Mouse (Mus musculus) forebrain, embryonic 13.5 days (tissue): ENCODE data around the gene Txndc17. TPM values are rescaled to one million over a fixed set of nuclear protein-coding genes. Genes with fewer than 3 reads are reported as not detected.

Experiments
- ATAC-seq: fragments of 200-750 bp; cut with Nextera tagmentation; 2 replicates; pipeline ENCODE4 v1.8.0; 2017
- H3K27ac ChIP-seq: fragments of 300-500 bp; sonication (generic); 2 replicates; pipeline ENCODE4 v1.5.1; 2015; ENCODE audit warnings: inconsistent platforms, mild to moderate bottlenecking, moderate library complexity
- H3K27me3 ChIP-seq: fragments of 300-500 bp; sonication (generic); 2 replicates; pipeline ENCODE4 v1.6.1; 2015; ENCODE audit warnings: mild to moderate bottlenecking, inconsistent platforms
- H3K36me3 ChIP-seq: fragments of 300-500 bp; sonication (generic); 2 replicates; pipeline ENCODE4 v1.6.1; 2015; ENCODE audit warnings: mild to moderate bottlenecking, inconsistent platforms; ENCODE audit not compliant: poor library complexity, severe bottlenecking
- H3K4me1 ChIP-seq: fragments of 300-500 bp; sonication (generic); 2 replicates; pipeline ENCODE4 v1.6.1; 2015; ENCODE audit warnings: inconsistent platforms
- H3K4me2 ChIP-seq: fragments of 300-500 bp; sonication (generic); 2 replicates; pipeline ENCODE4 v1.6.1; 2015; ENCODE audit warnings: inconsistent platforms, mild to moderate bottlenecking, moderate library complexity
- H3K4me3 ChIP-seq: fragments of 300-500 bp; sonication (generic); 2 replicates; pipeline ENCODE4 v1.5.1; 2015; ENCODE audit warnings: mild to moderate bottlenecking, inconsistent platforms
- H3K9ac ChIP-seq: fragments of 300-500 bp; sonication (generic); 2 replicates; pipeline ENCODE4 v1.6.1; 2015; ENCODE audit warnings: mild to moderate bottlenecking, inconsistent platforms
- H3K9me3 ChIP-seq: fragments of 300-500 bp; sonication (generic); replicated peaks from 2 replicates; pipeline ENCODE4 v1.6.1; 2016; ENCODE audit warnings: inconsistent platforms
- WGBS: fragments of 180-500 bp; shearing (Covaris S2); methylation state at CpG from one replicate; pipeline ENCODE4 v1.1.7; 2015; 5-methylcytosine and 5-hydroxymethylcytosine counted together
- polyA plus RNA-seq: library from polyadenylated mRNA; unstranded; fragments of >200 nt; fragmentation: Nextera tagmentation; extraction: Ambion mirVana; gene quantifications from 2 replicates; pipeline ENCODE4 v1.2.1, GENCODE M21; 2015

The Txndc17 gene
- polyA plus RNA-seq, 1 experiment from 2014 or later = 157 TPM

- Histone ChIP-seq H3K4me3 (no peak overlapping the region), H3K9ac (no peak overlapping the region), H3K4me2 (no peak overlapping the region), H3K27me3 (peaks cover 3% of the 10 kb centered on the region; the same call in 1 of the 2 replicates), H3K4me1 (peaks cover 14% of the 10 kb centered on the region), H3K9me3 (no peaks in the 10 kb centered on the region), H3K27ac (no peak overlapping the region), H3K36me3 (no peaks in the 10 kb centered on the region)
- ATAC-seq = no peak
- 33% methylated on average over 10 of the region's 10 CpGs for WGBS
Measured at GRCm38 (mm10) chr11:72226020-72226791, 18.9 kb downstream of the Txndc17 start.

GRCm38 (mm10) chr11:72226901-72227300, 19.6 kb downstream of the Txndc17 start:
- Histone ChIP-seq H3K4me1 (peaks cover 14% of the 10 kb centered on the region), H3K4me3 (no peak overlapping the region), H3K4me2 (no peak overlapping the region), H3K36me3 (no peaks in the 10 kb centered on the region), H3K27ac (no peak overlapping the region), H3K9me3 (no peaks in the 10 kb centered on the region), H3K27me3 (peaks cover 3% of the 10 kb centered on the region; the same call in 1 of the 2 replicates), H3K9ac (no peak overlapping the region)
- WGBS = 94% methylated on average over 6 of the region's 6 CpGs
- ATAC-seq = no peak

DNA sequence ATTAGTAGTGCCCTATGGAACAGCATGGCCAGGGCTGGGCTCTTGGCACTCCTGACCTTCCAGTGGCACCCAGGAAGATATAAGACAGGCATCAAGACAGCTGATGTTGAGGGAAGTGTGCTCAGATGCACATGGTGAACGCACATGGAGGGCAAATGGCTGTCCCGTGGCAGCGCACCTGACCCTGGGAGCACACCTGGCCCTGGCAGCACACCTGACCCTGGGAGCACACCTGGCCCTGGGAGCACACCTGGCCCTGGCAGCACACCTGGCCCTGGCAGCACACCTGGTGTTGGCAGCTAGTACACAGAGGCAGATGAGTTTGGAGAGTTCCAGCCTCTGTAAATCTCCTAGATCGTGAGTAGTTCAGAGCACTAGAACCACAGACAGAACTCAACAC, 21.2 kb downstream of the Txndc17 start:
- Histone ChIP-seq H3K27ac (no peak overlapping the region), H3K27me3 (peaks cover 3% of the 10 kb centered on the region; the same call in 1 of the 2 replicates), H3K4me3 (no peak overlapping the region), H3K36me3 (no peaks in the 10 kb centered on the region), H3K9ac (no peak overlapping the region), H3K4me2 (no peak overlapping the region), H3K9me3 (no peaks in the 10 kb centered on the region), H3K4me1 (peaks cover 14% of the 10 kb centered on the region)
- ATAC-seq = no peak
- WGBS = 92% methylated on average over 4 of the region's 4 CpGs

DNA sequence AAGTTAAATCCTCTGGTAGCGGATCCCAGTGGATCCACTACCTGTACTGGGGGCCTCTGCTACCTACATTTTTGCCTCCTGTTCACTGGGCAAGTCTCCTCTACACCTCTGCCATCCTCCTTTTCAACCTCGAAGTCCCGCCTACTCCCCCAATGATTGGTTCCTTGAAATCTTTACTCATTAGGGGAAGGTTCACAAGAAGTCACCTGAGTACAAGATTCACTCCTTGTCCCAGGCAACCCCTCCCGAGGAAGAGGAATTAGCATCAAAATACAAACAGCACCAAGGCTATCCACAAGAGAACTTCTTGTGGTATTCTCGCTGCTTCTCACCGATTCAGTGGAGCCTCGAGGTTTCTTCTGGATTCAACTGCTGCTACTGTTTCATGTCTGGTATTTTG, 24.7 kb downstream of the Txndc17 start:
- no peak overlapping the region for H3K9ac ChIP-seq
- H3K27ac ChIP-seq = no peak overlapping the region
- no peak for ATAC-seq
- H3K4me1 ChIP-seq = no peaks in the 10 kb centered on the region
- no peak overlapping the region for H3K4me3 ChIP-seq
- H3K36me3 ChIP-seq = no peaks in the 10 kb centered on the region
- 87% methylated on average over 7 of the region's 7 CpGs for WGBS
- H3K27me3 ChIP-seq = peaks cover 3% of the 10 kb centered on the region; the same call in 1 of the 2 replicates
- H3K4me2 ChIP-seq = no peak overlapping the region
- no peaks in the 10 kb centered on the region for H3K9me3 ChIP-seq

- WGBS = 60% methylated on average over 1 of the region's 1 CpGs
- H3K4me3 ChIP-seq = no peak overlapping the region
- no peak for ATAC-seq
Measured at GRCm38 (mm10) chr11:72232991-72233390, 25.6 kb downstream of the Txndc17 start.

DNA sequence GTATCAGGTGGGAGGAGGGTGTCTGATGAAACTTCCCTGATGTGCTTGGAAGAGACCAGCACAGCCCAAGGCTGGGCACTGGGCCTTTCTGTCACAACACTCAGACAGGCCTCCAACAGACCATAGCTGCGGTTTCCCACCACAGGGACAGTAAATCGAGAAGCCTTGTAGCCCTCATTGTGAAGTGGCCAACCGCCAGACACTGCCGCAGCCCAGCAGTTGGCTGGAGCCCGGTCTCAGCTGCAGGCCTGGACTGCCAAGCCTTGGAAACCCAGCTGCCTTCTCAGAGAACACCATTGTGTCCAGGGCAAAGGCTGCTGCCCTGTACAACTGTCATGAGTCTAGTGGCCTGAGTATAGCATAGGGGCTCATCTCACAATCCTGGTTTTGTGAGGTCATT, 26.7 kb downstream of the Txndc17 start:
- Histone ChIP-seq H3K4me1 (no peaks in the 10 kb centered on the region), H3K4me3 (no peak overlapping the region), H3K4me2 (no peak overlapping the region), H3K27me3 (no peaks in the 10 kb centered on the region), H3K9ac (no peak overlapping the region), H3K36me3 (no peaks in the 10 kb centered on the region), H3K27ac (no peak overlapping the region), H3K9me3 (no peaks in the 10 kb centered on the region)
- WGBS = 70% methylated on average over 5 of the region's 5 CpGs
- no peak for ATAC-seq

More at GRCm38 (mm10) chr11:72232991-72233390, 25.6 kb downstream of the Txndc17 start:
- Histone ChIP-seq H3K9me3 (no peaks in the 10 kb centered on the region), H3K4me2 (no peak overlapping the region), H3K27ac (no peak overlapping the region), H3K27me3 (peaks cover 3% of the 10 kb centered on the region; the same call in 1 of the 2 replicates), H3K36me3 (no peaks in the 10 kb centered on the region), H3K9ac (no peak overlapping the region), H3K4me1 (no peaks in the 10 kb centered on the region)

- no peak for ATAC-seq
- Histone ChIP-seq H3K4me2 (no peak overlapping the region), H3K36me3 (no peaks in the 10 kb centered on the region), H3K4me3 (no peak overlapping the region), H3K4me1 (no peaks in the 10 kb centered on the region), H3K27ac (no peak overlapping the region), H3K9ac (no peak overlapping the region), H3K27me3 (no peaks in the 10 kb centered on the region), H3K9me3 (no peaks in the 10 kb centered on the region)
- 69% methylated on average over 4 of the region's 4 CpGs for WGBS
Measured at GRCm38 (mm10) chr11:72240062-72240860, 32.9 kb downstream of the Txndc17 start.

GRCm38 (mm10) chr11:72245196-72245753, 37.9 kb downstream of the Txndc17 start:
- H3K9me3 ChIP-seq = no peaks in the 10 kb centered on the region
- H3K36me3 ChIP-seq = no peaks in the 10 kb centered on the region
- no peak overlapping the region for H3K27ac ChIP-seq
- ATAC-seq = no peak
- H3K9ac ChIP-seq = no peak overlapping the region
- 86% methylated on average over 8 of the region's 8 CpGs for WGBS
- no peaks in the 10 kb centered on the region for H3K27me3 ChIP-seq
- no peaks in the 10 kb centered on the region for H3K4me1 ChIP-seq
- no peak overlapping the region for H3K4me3 ChIP-seq
- H3K4me2 ChIP-seq = no peak overlapping the region

DNA sequence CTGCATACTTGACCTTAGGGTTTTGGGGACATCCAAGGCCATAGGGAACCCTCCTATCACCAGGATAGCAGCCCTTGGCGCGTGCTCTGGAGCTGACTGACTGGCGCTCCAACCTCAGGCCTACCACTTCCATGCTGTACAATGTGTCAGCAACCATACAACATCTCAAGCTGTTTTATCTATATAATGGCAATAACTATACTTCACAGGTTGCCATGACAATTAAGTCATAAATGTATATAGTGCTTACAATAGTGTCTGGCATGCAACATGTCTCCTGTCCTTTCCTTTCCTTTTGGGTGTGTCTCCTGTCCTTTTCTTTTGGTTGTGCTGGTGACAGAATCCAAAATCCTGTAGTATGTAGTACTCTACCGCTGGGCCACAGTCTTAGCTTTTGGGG, 48.3 kb downstream of the Txndc17 start:
- 93% methylated on average over 4 of the region's 4 CpGs for WGBS
- no peaks in the 10 kb centered on the region; the same call in 1 of the 2 replicates for H3K9me3 ChIP-seq
- no peak overlapping the region for H3K4me3 ChIP-seq
- no peaks in the 10 kb centered on the region for H3K36me3 ChIP-seq
- H3K27me3 ChIP-seq = no peaks in the 10 kb centered on the region
- ATAC-seq = no peak
- H3K9ac ChIP-seq = no peak overlapping the region
- no peaks in the 10 kb centered on the region; the same call in 1 of the 2 replicates for H3K4me1 ChIP-seq
- H3K27ac ChIP-seq = no peak overlapping the region
- H3K4me2 ChIP-seq = no peak overlapping the region

DNA sequence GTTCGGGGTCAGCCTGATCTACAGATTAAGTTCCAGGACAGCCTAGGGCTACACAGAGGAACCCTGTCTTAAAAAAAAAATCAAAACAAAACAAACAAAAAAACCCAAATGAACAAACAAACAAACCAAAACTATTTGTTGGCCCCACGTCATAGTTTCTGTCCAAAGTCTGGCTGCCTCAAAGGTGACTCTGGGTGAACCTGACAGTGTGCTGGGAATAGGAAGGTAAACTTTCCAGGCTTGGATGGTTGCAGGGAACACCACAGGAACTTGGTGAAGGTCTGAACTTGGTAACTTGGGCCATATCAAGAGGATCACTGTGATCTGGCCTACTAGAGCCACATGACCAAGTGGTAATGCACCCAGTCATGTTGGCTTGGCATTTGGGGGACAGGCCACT, 49.1 kb downstream of the Txndc17 start:
- Histone ChIP-seq H3K4me3 (no peak overlapping the region), H3K36me3 (no peaks in the 10 kb centered on the region), H3K27ac (no peak overlapping the region), H3K4me2 (no peak overlapping the region), H3K27me3 (no peaks in the 10 kb centered on the region), H3K4me1 (no peaks in the 10 kb centered on the region; the same call in 1 of the 2 replicates), H3K9ac (no peak overlapping the region), H3K9me3 (no peaks in the 10 kb centered on the region; the same call in 1 of the 2 replicates)
- ATAC-seq = no peak
- 85% methylated on average over 2 of the region's 2 CpGs for WGBS
